Mouse (Mus musculus): ENCODE data around the gene Omt2a.

- TF ChIP-seq POLR2A (IDR thresholded peaks at IDR 0.05; ENCODE audit: borderline replicate concordance, extremely low read depth, insufficient read depth, insufficient read length, poor library complexity, severe bottlenecking): no peak
- TF ChIP-seq CTCF (IDR thresholded peaks at IDR 0.05; ENCODE audit: borderline replicate concordance, extremely low read depth, insufficient read depth, insufficient read length): no peak
Observed at GRCm38 (mm10) chr9:78347004-78347403, 32.4 kb upstream of the Omt2a start.

Measured in brain, embryonic 14.5 days (tissue).